In genomic region chr17:9032362-9033044, GRCm38 (mm10) we compare ENCODE assay signal across 9 mouse cellular contexts. TPM values are rescaled to one million over a fixed set of nuclear protein-coding genes. Genes with fewer than 3 reads are reported as not detected.
DNase-seq lines count a peak whose midpoint lies in the region; ATAC-seq and TF ChIP-seq lines count a peak whose summit lies in the region.
"Had no signal": no experiment of that assay in that cellular context is flagged by ENCODE, and none has a peak within 500 bp of the region (broad histone marks: within the 10 kb centered on the region; RNA-seq: fewer than 3 reads in every experiment).

No protein-coding gene starts in this region.

- no peak for TF ChIP-seq POLR2A in kidney, adult 2 months (IDR thresholded peaks at IDR 0.05; ENCODE audit: low read depth, low read length)

- peaks cover 10% of the 10 kb centered on the region; the same call in 1 of the 2 replicates for H3K4me1 ChIP-seq in heart, embryonic 12.5 days (replicated peaks)
- peaks cover 26% of the 10 kb centered on the region for H3K4me1 ChIP-seq in midbrain, embryonic 10.5 days
- H3K4me1 ChIP-seq in kidney, adult 2 months (ENCODE audit: control insufficient read depth, insufficient read depth, low read length): no peaks in the 10 kb centered on the region
- H3K4me1 ChIP-seq: embryonic facial prominence, embryonic 15.5 days had no signal

- no peaks in the 10 kb centered on the region for H3K9me3 ChIP-seq in heart, embryonic 12.5 days (replicated peaks)
- no peaks in the 10 kb centered on the region for H3K9me3 ChIP-seq in midbrain, embryonic 10.5 days (replicated peaks)
- H3K9me3 ChIP-seq: embryonic facial prominence, embryonic 15.5 days had no signal

- 75% methylated on average over 6 of the region's 6 CpGs for WGBS in heart, embryonic 12.5 days
- 64% methylated on average over 6 of the region's 6 CpGs for WGBS in midbrain, embryonic 10.5 days
- WGBS in kidney, adult 2 months: 77% methylated on average over 6 of the region's 6 CpGs

- H3K9ac ChIP-seq in heart, embryonic 12.5 days: no peak overlapping the region
- H3K9ac ChIP-seq: embryonic facial prominence, embryonic 15.5 days had no signal

- no peak for ATAC-seq in heart, embryonic 12.5 days (ENCODE audit: insufficient number of reproducible peaks, low FRiP score)
- ATAC-seq in cerebellum, adult (ENCODE audit: insufficient number of reproducible peaks, low FRiP score, low TSS enrichment): peak; percentile 89

- H3K4me2 ChIP-seq in heart, embryonic 12.5 days: no peak overlapping the region

- H3K27me3 ChIP-seq in heart, embryonic 12.5 days (replicated peaks): peaks cover 11% of the 10 kb centered on the region
- H3K27me3 ChIP-seq in midbrain, embryonic 10.5 days (ENCODE audit: low read depth, poor library complexity, severe bottlenecking): no peaks in the 10 kb centered on the region
- H3K27me3 ChIP-seq in kidney, adult 2 months (replicated peaks; ENCODE audit: control insufficient read depth, insufficient read depth, low read length): no peaks in the 10 kb centered on the region; the same call in 1 of the 2 replicates
- H3K27me3 ChIP-seq: embryonic facial prominence, embryonic 15.5 days had no signal

- no peak for TF ChIP-seq CTCF in kidney, adult 2 months (conservative IDR thresholded peaks at IDR 0.05; ENCODE audit: insufficient read depth, insufficient read length, low read depth, low read length)

- peak; percentile 42 to 50 for DNase-seq in heart, adult 18-20 months
- DNase-seq in frontal cortex, postnatal 36 days (ENCODE audit: low spot score in 2 of 2): peak; percentile 29 to 39
- DNase-seq in midbrain, embryonic 10.5 days (ENCODE audit: low spot score): no peak
- no peak for DNase-seq in kidney, adult 2 months
- no peak for DNase-seq in ovary, postnatal 14 days (ENCODE audit: low spot score)
- no peak for DNase-seq in gastrocnemius, postnatal 4 days (ENCODE audit: low spot score in 2 of 2)

- no peaks in the 10 kb centered on the region for H3K36me3 ChIP-seq in heart, embryonic 12.5 days
- H3K36me3 ChIP-seq in midbrain, embryonic 10.5 days: no peaks in the 10 kb centered on the region
- no peaks in the 10 kb centered on the region for H3K36me3 ChIP-seq in kidney, adult 2 months (ENCODE audit: control insufficient read depth, insufficient read depth, low read length)
- H3K36me3 ChIP-seq: embryonic facial prominence, embryonic 15.5 days had no signal

- H3K27ac ChIP-seq in heart, embryonic 12.5 days (ENCODE audit: poor library complexity, severe bottlenecking): no peak overlapping the region
- H3K27ac ChIP-seq in midbrain, embryonic 10.5 days (replicated peaks): peak overlapping the region; percentile 42
- H3K27ac ChIP-seq in kidney, adult 2 months (ENCODE audit: insufficient read depth, low read depth, low read length): no peak overlapping the region
- H3K27ac ChIP-seq: embryonic facial prominence, embryonic 15.5 days had no signal

- no peak overlapping the region for H3K4me3 ChIP-seq in heart, embryonic 12.5 days
- no peak overlapping the region for H3K4me3 ChIP-seq in midbrain, embryonic 10.5 days
- no peak overlapping the region for H3K4me3 ChIP-seq in kidney, adult 2 months (ENCODE audit: insufficient read depth, low read depth, low read length)
- H3K4me3 ChIP-seq: embryonic facial prominence, embryonic 15.5 days had no signal

RNA-seq across cellular contexts. Expression of gene 1700010I14Rik, which starts 44.4 kb away (rescaled TPM):
- under 1 TPM in 1 of 2 experiments, not detected in 1; 0.18 TPM for total RNA-seq in heart, adult 18-20 months (2021)
- polyA plus RNA-seq in heart, embryonic 12.5 days (2016; fragmentation: Nextera tagmentation; extraction: Ambion mirVana): 0.47 and 0.82 TPM in 2 replicates
- polyA plus RNA-seq in midbrain, embryonic 10.5 days (2016; fragmentation: Nextera tagmentation; extraction: Ambion mirVana): 3.5 and 3.9 TPM in 2 replicates
- polyA plus RNA-seq in kidney, adult 2 months (2012; rRNA removed): 0.46 and 0.59 TPM in 2 replicates
- total RNA-seq in gastrocnemius, postnatal 4 days (2021): under 1 TPM; 0.47 to 0.49 TPM

Comparison
In these comparisons a context has a peak if more than half of its experiments do, and no peak if none do; other contexts are left out.
1. DNase-seq: peak in heart, adult 18-20 months (2 of 2) and frontal cortex, postnatal 36 days (2 of 2); none in midbrain, embryonic 10.5 days (single experiment), kidney, adult 2 months (single experiment), ovary, postnatal 14 days (single experiment) and gastrocnemius, postnatal 4 days (0 of 2).